Mouse (Mus musculus): Measurements from ENCODE around the gene P3h1. TPM values are rescaled to one million over a fixed set of nuclear protein-coding genes. Genes with fewer than 3 reads are reported as not detected.

P3h1 gene
- 38.0 and 38.4 TPM in 2 replicates for polyA plus RNA-seq (2015; fragmentation: Nextera tagmentation; extraction: Ambion mirVana)

DNA sequence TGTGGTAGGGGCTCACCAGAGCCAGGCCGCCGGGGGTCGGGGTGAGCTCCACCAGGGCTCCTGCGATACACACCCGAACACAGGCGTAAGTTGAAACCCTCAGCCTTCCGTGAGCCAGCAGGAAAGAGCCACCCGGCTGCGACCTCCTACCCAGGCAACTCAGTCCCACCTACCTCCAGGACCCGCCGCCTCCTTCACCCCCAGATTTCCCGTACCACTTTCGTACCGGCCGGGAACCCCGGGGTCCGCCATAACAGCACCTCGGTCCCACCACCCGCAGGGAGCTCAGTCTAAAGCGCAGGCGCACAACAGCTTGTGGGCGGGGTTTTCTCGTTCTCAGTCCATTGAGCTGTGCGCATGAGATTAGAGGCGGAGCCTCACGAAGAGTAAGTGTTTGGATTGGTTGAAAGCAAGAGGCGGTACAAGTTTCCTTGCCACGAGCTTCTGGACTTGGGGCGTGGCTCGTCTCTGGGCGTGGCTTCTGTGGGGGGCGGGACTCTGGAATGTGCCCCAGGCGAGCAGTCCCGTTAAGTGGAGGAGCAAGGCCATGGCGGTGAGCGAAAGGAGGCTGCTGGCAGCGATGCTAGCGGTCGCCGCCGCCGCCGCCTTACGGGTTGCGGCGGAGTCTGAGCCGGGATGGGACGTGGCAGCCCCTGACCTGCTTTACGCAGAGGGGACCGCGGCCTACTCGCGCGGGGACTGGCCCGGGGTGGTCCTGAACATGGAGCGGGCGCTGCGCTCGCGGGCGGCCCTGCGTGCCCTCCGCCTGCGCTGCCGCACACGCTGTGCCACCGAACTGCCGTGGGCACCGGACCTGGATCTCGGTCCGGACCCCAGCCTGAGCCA lies at the start of gene P3h1, which contains the start of gene AU022252:
P3h1 (plus strand) TSS at position 506 of the 846 bp plus-strand sequence.
AU022252 (minus strand) TSS at position 303 of the 846 bp plus-strand sequence.
- no peaks in the 10 kb centered on the region for H3K9me3 ChIP-seq
- peaks cover 11% of the 10 kb centered on the region; the same call in 1 of the 2 replicates for H3K36me3 ChIP-seq
- under 1% methylated on average over 65 of the region's 71 CpGs for WGBS
- H3K4me2 ChIP-seq = peak within 1 kb of the TSS; percentile 72
- H3K4me1 ChIP-seq = peaks cover 13% of the 10 kb centered on the region
- peak within 1 kb of the TSS; percentile 77 for H3K27ac ChIP-seq
- H3K27me3 ChIP-seq = no peaks in the 10 kb centered on the region
- peak; percentile 95 for ATAC-seq (ENCODE audit: borderline replicate concordance, extremely low read depth, low FRiP score, low TSS enrichment)
- peak within 1 kb of the TSS; percentile 64 for H3K4me3 ChIP-seq
- H3K9ac ChIP-seq = peak within 1 kb of the TSS; percentile 75

DNA sequence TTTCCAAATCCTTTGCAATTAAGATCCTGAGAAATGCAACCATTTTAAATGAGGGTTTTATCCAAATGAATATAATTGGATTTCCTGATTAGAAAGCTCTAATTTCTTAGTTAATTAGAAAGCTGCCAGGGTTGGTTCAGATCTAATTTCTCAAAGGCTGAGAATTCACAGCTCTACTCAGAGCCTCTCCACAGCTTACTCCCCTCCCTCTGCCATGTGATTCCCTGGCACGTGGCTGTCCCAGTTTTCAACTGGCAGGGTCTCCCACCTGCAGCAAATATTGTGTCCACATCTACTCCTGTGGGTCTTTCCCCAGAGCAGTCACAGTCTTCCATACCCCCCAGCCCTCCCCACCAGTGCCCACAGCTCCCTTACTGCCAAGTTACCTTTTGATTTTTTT lies 49.2 kb upstream of the P3h1 start:
- H3K9me3 ChIP-seq = no peaks in the 10 kb centered on the region
- ATAC-seq (ENCODE audit: borderline replicate concordance, extremely low read depth, low FRiP score, low TSS enrichment) = no peak
- 0 out of 2 replicates have a peak, but pooled peaks cover 1% of the 10 kb centered on the region for H3K27me3 ChIP-seq
- 21% methylated on average over 1 of the region's 1 CpGs for WGBS
- no peaks in the 10 kb centered on the region for H3K36me3 ChIP-seq
- H3K4me2 ChIP-seq = no peak overlapping the region
- H3K4me3 ChIP-seq = no peak overlapping the region
- H3K9ac ChIP-seq = no peak overlapping the region
- H3K27ac ChIP-seq = no peak overlapping the region
- H3K4me1 ChIP-seq = no peaks in the 10 kb centered on the region

DNA sequence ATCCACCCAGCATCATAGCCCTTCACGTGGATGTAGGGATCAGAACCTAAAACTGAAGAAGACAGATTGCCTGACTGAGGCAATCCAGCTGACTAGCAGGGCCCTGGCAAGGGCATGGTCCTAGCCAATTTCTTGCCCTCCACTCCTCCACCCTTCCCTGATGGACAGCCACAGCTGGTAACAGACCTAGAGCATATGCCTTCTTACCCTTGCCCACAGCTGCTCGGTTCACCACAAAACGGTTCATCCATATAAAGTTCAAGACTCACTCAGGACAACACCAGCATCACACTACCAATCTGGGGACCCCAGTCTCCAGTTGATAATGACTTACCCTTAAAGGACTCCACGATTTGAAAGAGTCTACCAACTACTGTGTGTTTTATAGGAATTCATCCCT lies 46.9 kb upstream of the P3h1 start:
- Histone ChIP-seq H3K4me2 (no peak overlapping the region), H3K9ac (no peak overlapping the region), H3K9me3 (no peaks in the 10 kb centered on the region), H3K4me3 (no peak overlapping the region), H3K36me3 (no peaks in the 10 kb centered on the region), H3K27ac (no peak overlapping the region), H3K4me1 (no peaks in the 10 kb centered on the region), H3K27me3 (0 out of 2 replicates have a peak, but pooled peaks cover 5% of the 10 kb centered on the region)
- no peak for ATAC-seq (ENCODE audit: borderline replicate concordance, extremely low read depth, low FRiP score, low TSS enrichment)
- WGBS = 70% methylated on average over 4 of the region's 4 CpGs

DNA sequence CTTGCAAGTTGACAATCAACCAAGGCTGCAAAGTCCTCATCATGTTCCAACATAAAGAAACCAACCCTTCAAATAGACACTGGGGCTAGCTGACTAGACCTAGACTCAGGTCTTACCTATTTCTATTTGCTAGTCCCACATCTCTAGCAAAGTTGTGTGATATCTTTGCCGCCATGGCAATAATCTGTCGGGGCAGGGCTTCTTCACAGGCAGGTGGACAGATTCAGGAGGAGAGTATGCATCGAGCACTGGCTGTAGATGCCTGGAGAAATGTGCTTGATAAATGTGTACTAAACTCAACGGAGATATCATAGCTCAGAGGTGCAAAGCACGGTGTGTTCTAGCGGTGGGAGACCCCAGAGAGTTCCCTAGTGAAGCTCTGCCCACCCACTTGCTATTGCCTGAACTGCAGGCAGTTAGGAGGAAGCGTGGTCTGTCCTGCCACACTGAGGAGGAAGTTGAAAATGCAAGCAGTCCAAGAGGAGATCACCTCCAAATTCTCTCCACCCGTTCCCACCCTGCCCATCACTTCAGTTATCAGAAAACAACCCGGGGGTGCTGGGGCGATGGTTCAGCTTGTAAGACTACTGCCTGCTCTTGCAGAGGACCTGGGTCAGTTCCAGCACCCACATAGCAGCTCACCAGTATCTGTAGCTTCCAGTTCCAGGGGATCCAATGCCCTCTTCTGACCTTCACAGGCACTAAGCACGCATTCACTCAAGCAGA lies 44.5 kb upstream of the P3h1 start:
- ATAC-seq (ENCODE audit: borderline replicate concordance, extremely low read depth, low FRiP score, low TSS enrichment) = no peak
- no peak overlapping the region for H3K4me3 ChIP-seq
- H3K36me3 ChIP-seq = no peaks in the 10 kb centered on the region
- no peaks in the 10 kb centered on the region for H3K9me3 ChIP-seq
- 0 out of 2 replicates have a peak, but pooled peaks cover 5% of the 10 kb centered on the region for H3K27me3 ChIP-seq
- no peak overlapping the region for H3K9ac ChIP-seq
- H3K27ac ChIP-seq = no peak overlapping the region
- 38% methylated on average over 11 of the region's 11 CpGs for WGBS
- no peaks in the 10 kb centered on the region for H3K4me1 ChIP-seq
- no peak overlapping the region for H3K4me2 ChIP-seq

DNA sequence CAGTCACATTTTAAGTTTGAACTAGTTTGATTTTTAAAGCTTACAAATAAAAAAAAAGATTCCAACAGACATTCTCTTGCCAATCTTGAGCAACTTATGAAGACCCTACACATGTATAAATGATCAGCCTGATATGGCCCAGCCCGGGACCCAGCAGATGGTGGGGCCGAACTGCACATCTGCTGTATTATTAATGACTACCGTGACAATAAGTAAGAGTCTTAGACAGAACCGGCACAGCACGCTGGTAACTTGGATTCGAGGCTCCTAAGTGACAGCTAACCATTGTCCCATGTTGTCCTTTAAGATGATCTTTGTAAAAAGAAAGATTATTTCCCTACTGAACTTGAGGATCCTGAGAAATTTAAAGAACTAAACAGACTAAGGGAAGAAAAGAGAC lies 43.3 kb upstream of the P3h1 start:
- ATAC-seq (ENCODE audit: borderline replicate concordance, extremely low read depth, low FRiP score, low TSS enrichment) = no peak
- no peak overlapping the region for H3K9ac ChIP-seq
- H3K36me3 ChIP-seq = no peaks in the 10 kb centered on the region
- H3K27me3 ChIP-seq = 0 out of 2 replicates have a peak, but pooled peaks cover 5% of the 10 kb centered on the region
- H3K4me3 ChIP-seq = no peak overlapping the region
- WGBS = 68% methylated on average over 6 of the region's 6 CpGs
- no peaks in the 10 kb centered on the region for H3K4me1 ChIP-seq
- no peak overlapping the region for H3K4me2 ChIP-seq
- no peaks in the 10 kb centered on the region for H3K9me3 ChIP-seq
- no peak overlapping the region for H3K27ac ChIP-seq

DNA sequence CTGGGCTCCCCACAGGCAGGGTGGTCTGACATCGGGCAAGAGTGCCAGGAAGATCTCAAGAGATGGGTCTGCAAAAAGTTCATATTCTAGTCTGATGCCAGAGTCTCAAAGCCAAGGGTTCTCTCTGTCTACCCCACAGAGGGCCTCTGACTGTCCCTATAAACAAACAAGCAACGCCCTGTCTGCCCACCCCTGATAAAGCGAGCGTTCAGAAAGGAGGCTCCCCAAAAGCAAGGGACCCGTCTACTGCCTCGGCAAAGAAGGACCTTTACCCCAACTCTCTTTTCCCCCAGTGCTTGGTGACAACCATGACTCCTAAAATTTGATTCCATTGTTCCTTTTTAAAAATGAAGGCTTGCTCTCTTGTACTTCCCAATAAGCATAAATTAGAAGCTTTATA lies 42.9 kb upstream of the P3h1 start, which contains the start of gene Ermap:
Ermap (minus strand) TSS at position 148 of the 400 bp plus-strand sequence.
- H3K9me3 ChIP-seq = no peaks in the 10 kb centered on the region
- H3K27me3 ChIP-seq = 0 out of 2 replicates have a peak, but pooled peaks cover 5% of the 10 kb centered on the region
- WGBS = 60% methylated on average over 6 of the region's 6 CpGs
- ATAC-seq (ENCODE audit: borderline replicate concordance, extremely low read depth, low FRiP score, low TSS enrichment) = no peak
- no peaks in the 10 kb centered on the region for H3K4me1 ChIP-seq
- no peak within 1 kb of the TSS for H3K4me2 ChIP-seq
- H3K9ac ChIP-seq = no peak within 1 kb of the TSS
- no peak within 1 kb of the TSS for H3K4me3 ChIP-seq
- no peaks in the 10 kb centered on the region for H3K36me3 ChIP-seq
- H3K27ac ChIP-seq = no peak within 1 kb of the TSS

DNA sequence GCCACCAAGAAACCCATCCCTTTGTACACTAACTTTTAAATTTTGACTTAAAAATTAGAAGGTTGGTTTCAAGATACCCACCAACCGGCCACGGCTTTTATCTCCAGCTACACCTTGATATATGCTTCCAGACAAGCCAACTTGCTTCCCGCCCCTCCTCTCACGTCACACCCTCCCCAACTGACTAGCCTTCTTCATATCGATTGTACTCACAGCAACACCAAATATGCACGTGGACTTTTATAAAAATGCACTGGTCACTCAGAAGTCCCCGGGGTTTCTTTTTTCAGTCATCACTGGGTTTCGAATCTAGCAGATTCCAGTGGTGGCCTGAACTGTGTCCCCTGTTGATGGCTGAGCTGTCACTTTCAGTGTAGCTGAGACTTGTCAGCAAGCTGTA lies 42.1 kb upstream of the P3h1 start:
- H3K36me3 ChIP-seq = no peaks in the 10 kb centered on the region
- H3K27me3 ChIP-seq = 0 out of 2 replicates have a peak, but pooled peaks cover 5% of the 10 kb centered on the region
- H3K27ac ChIP-seq = no peak overlapping the region
- H3K4me2 ChIP-seq = no peak overlapping the region
- ATAC-seq (ENCODE audit: borderline replicate concordance, extremely low read depth, low FRiP score, low TSS enrichment) = no peak
- H3K9ac ChIP-seq = no peak overlapping the region
- no peak overlapping the region for H3K4me3 ChIP-seq
- H3K9me3 ChIP-seq = no peaks in the 10 kb centered on the region
- 0 out of 2 replicates have a peak, but pooled peaks cover under 1% of the 10 kb centered on the region for H3K4me1 ChIP-seq
- WGBS = 81% methylated on average over 8 of the region's 8 CpGs

DNA sequence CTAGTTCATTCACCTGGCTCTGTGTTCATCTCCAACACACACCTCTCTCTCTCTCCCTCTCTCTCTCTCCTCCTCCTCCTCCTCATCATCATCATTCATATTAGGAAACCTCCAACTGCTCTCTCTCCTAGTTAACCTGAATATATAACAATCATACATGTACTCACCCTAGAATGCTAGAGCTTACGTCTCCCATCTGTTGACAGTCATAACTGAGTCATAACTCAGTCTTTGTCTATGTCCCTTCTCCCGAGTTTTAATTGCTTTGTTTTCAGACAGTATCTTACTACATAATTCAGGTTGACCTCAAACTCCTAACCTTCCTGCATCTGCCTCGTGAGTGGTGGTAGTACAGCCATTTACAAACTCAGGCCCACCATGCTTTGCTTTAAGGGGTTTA lies 41.4 kb upstream of the P3h1 start:
- H3K4me3 ChIP-seq = no peak overlapping the region
- no peak for ATAC-seq (ENCODE audit: borderline replicate concordance, extremely low read depth, low FRiP score, low TSS enrichment)
- no peaks in the 10 kb centered on the region for H3K9me3 ChIP-seq
- no peak overlapping the region for H3K27ac ChIP-seq
- H3K4me1 ChIP-seq = peaks cover 7% of the 10 kb centered on the region; the same call in 1 of the 2 replicates
- H3K36me3 ChIP-seq = no peaks in the 10 kb centered on the region
- no peak overlapping the region for H3K4me2 ChIP-seq
- 0 out of 2 replicates have a peak, but pooled peaks cover 5% of the 10 kb centered on the region for H3K27me3 ChIP-seq
- H3K9ac ChIP-seq = no peak overlapping the region
- 58% methylated on average over 3 of the region's 3 CpGs for WGBS

DNA sequence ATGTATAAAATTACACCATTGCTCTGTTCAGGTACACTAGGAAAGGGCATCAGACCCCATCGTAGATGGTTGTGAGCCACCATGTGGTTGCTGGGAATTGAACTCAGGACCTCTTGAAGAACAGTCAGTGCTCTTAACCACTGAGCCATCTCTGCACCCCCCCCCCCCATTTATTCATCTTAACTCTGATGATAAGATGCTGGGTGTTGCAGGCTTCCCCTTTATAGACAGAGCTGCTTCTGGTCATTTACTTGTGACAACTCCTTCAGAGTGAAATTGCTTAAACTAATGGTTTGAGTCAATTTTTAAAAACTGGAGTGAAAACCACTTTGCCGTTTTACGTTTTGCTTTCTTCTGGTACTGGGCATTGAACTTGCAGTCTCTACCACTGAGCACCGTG lies 40.0 kb upstream of the P3h1 start:
- Histone ChIP-seq H3K4me1 (peaks cover 18% of the 10 kb centered on the region; the same call in 1 of the 2 replicates), H3K4me3 (no peak overlapping the region), H3K27ac (no peak overlapping the region), H3K9me3 (no peaks in the 10 kb centered on the region), H3K36me3 (no peaks in the 10 kb centered on the region), H3K27me3 (0 out of 2 replicates have a peak, but pooled peaks cover 5% of the 10 kb centered on the region), H3K9ac (no peak overlapping the region), H3K4me2 (no peak overlapping the region)
- WGBS = 82% methylated on average over 4 of the region's 4 CpGs
- ATAC-seq (ENCODE audit: borderline replicate concordance, extremely low read depth, low FRiP score, low TSS enrichment) = no peak

DNA sequence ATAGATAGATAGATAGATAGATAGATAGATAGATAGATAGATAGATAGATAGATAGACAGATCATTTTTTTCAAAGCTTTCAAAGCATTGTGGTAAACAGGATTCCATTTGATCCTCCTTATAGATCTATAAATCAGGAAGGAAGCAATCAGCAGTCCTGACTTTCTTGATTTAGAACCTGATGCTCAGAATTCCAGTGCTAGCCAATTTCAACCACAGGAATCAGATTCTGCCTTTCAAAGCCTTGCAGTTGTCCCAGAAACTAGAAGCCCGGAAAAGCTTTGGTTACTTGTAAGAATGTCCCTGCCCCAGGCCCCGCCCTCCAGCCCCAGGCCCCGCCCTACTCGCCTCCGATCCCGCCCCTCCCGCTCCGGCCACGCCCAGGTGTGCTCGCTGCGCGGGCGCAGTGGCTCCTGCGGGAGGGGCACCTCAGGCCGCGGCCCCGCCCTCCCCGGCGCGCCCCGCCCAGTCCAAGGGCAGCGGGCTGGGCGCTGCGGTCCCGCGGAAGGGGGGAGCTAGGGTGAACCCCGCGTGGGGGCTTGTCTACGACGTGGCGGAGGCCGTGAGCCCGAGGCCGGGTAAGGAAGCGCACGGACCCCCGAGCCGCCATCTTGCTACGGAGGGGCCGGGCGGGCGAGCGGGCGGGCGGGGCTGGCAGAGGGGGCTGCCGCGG lies 37.7 kb upstream of the P3h1 start, which contains the start of gene Svbp:
Svbp (plus strand) TSS at position 398 of the 673 bp plus-strand sequence.
- peak; percentile 95 for ATAC-seq (ENCODE audit: borderline replicate concordance, extremely low read depth, low FRiP score, low TSS enrichment)
- H3K27me3 ChIP-seq = no peaks in the 10 kb centered on the region
- under 1% methylated on average over 47 of the region's 47 CpGs for WGBS
- H3K9me3 ChIP-seq = no peaks in the 10 kb centered on the region
- H3K36me3 ChIP-seq = no peaks in the 10 kb centered on the region
- H3K27ac ChIP-seq = peak within 1 kb of the TSS; percentile 60
- H3K4me1 ChIP-seq = peaks cover 18% of the 10 kb centered on the region; the same call in 1 of the 2 replicates
- peak within 1 kb of the TSS; percentile 84 for H3K9ac ChIP-seq
- H3K4me3 ChIP-seq = peak within 1 kb of the TSS; percentile 83
- H3K4me2 ChIP-seq = peak within 1 kb of the TSS; percentile 66
